Mouse (Mus musculus) frontal cortex, adult 2 months (tissue): ENCODE data around the gene Sel1l3. TPM values are rescaled to one million over a fixed set of nuclear protein-coding genes. Genes with fewer than 3 reads are reported as not detected.

Experiments
- DNase-seq, 2 experiments: peaks; one replicate each; pipeline ENCODE4 v3.0.0; 2022; ENCODE audit warnings: low spot score in 1 of 2; ENCODE audit errors: extremely low spot score in 1 of 2
- polyA plus RNA-seq: library from polyadenylated mRNA; depleted of rRNA; stranded (reverse); fragments of >200 nt; gene quantifications from 2 replicates; pipeline ENCODE4 v1.2.3, GENCODE M21; 2012; rRNA removed

Gene Sel1l3
- 28.3 and 28.8 TPM in 2 replicates for polyA plus RNA-seq

GRCm38 (mm10) chr5:53213711-53214352 is at the start of gene Sel1l3:
Sel1l3 (minus strand) TSS chr5:53213927.
- DNase-seq, result peak in 1 of 2 experiments; percentile 45

GRCm38 (mm10) chr5:53261999-53262398 is 48.3 kb upstream of the Sel1l3 start:
- no peak for DNase-seq

GRCm38 (mm10) chr5:53259894-53260293 is 46.2 kb upstream of the Sel1l3 start:
- peak in 1 of 2 experiments; percentile 63 for DNase-seq

- DNase-seq, result peak in 1 of 2 experiments; percentile 49
Measured at GRCm38 (mm10) chr5:53258038-53258786, 44.5 kb upstream of the Sel1l3 start.

GRCm38 (mm10) chr5:53254821-53255220 is 41.1 kb upstream of the Sel1l3 start:
- DNase-seq, result no peak

- no peak for DNase-seq
Measured at GRCm38 (mm10) chr5:53254154-53254553, 40.4 kb upstream of the Sel1l3 start.

- no peak for DNase-seq
Measured at GRCm38 (mm10) chr5:53249431-53250061, 35.8 kb upstream of the Sel1l3 start.

GRCm38 (mm10) chr5:53248499-53248898 is 34.8 kb upstream of the Sel1l3 start:
- DNase-seq, result no peak

GRCm38 (mm10) chr5:53243933-53244332 is 30.2 kb upstream of the Sel1l3 start:
- DNase-seq, result no peak

GRCm38 (mm10) chr5:53242865-53243499 is 29.3 kb upstream of the Sel1l3 start:
- DNase-seq, result peak; percentile 29 to 67

GRCm38 (mm10) chr5:53241963-53242362 is 28.2 kb upstream of the Sel1l3 start:
- DNase-seq, result no peak

GRCm38 (mm10) chr5:53241109-53241508 is 27.4 kb upstream of the Sel1l3 start:
- no peak for DNase-seq

- DNase-seq, result no peak
Measured at GRCm38 (mm10) chr5:53239831-53240440, 26.2 kb upstream of the Sel1l3 start.

GRCm38 (mm10) chr5:53239189-53239588 is 25.5 kb upstream of the Sel1l3 start:
- no peak for DNase-seq

- DNase-seq, result peak in 1 of 2 experiments; percentile 53
Measured at GRCm38 (mm10) chr5:53238761-53239160, 25.0 kb upstream of the Sel1l3 start.

- no peak for DNase-seq
Measured at GRCm38 (mm10) chr5:53236749-53237148, 23.0 kb upstream of the Sel1l3 start.

- no peak for DNase-seq
Measured at GRCm38 (mm10) chr5:53236136-53236535, 22.4 kb upstream of the Sel1l3 start.

GRCm38 (mm10) chr5:53235551-53235950 is 21.8 kb upstream of the Sel1l3 start:
- DNase-seq, result no peak

GRCm38 (mm10) chr5:53230560-53230959 is 16.8 kb upstream of the Sel1l3 start:
- no peak for DNase-seq

- no peak for DNase-seq
Measured at GRCm38 (mm10) chr5:53225434-53225833, 11.7 kb upstream of the Sel1l3 start.

GRCm38 (mm10) chr5:53214801-53215200 is 1.1 kb upstream of the Sel1l3 start:
- no peak for DNase-seq
